Mouse (Mus musculus) right cerebral cortex, adult 2 months (tissue): ENCODE results near the gene Plscr1.

Source experiments
- DNase-seq, 2 experiments: peaks; one replicate each; pipeline ENCODE4 v3.0.0; 2021 to 2022; ENCODE audit warnings: low spot score in 2 of 2

Plscr1 gene

DNA sequence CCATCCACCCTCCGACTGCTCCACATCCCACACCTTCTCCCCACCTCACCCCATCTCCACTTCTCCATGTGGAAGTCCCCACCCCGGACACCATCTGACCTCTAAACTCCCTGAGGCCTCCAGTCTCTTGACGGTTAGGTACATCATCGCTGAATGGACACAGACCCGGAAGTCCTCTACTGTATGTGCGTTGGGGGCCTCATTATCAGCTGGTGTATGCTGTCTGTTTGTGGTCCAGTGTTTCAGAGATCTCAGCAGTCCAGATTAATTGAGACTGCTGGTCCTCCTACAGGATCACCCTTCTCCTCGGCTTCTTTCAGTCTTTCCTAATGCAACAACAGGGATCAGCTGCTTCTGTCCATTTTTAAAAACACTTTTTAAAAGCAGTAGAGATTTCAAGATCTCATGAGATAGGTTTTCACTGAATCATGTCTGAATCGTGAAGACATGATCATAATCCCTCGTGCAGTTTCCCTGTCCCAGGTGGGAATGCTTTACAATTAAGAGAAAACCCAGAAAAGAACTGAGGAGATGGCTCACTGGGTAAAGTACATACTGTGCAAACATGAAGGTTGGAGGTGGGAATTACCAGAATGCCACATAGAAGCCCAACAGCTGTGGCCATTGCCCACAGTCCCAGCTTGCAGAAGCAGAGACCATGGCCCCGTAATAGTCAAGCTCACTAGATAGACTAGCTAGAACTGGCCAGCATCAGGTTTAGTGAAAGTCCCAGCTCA is 4.2 kb downstream of the Plscr1 start:
- DNase-seq = no peak

DNA sequence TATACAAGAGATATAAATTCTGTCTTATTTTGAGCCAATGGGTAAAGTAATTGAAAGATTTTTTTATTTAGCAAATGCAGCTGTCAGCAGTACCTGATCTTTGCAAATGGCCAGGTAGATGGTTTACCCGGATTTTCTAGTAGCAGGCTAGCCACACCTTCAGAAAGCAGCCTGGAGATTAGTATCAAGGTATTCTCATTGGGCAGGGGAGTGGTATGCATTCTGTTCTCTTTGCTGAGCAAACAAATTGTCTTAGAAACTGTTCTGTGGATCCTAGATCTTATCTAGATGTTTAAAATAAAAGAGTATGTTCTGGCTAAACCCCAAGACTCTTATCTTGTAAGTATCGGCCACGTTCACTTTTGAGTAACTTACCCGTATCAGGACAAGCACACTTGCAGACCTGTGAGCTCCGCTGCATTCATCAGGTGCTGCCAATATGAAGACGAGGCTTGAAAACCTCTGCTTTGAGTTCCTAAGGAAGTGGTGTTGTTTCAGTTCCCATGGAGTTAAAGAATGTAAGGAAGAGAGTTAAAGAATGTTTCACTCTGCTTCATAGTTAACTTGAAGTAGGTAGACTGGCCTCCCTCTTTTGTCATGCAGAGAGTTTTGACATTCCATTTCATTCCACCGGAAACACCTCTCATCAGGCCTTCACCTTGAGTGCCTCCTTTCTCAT is 11.1 kb downstream of the Plscr1 start:
- DNase-seq = no peak

DNA sequence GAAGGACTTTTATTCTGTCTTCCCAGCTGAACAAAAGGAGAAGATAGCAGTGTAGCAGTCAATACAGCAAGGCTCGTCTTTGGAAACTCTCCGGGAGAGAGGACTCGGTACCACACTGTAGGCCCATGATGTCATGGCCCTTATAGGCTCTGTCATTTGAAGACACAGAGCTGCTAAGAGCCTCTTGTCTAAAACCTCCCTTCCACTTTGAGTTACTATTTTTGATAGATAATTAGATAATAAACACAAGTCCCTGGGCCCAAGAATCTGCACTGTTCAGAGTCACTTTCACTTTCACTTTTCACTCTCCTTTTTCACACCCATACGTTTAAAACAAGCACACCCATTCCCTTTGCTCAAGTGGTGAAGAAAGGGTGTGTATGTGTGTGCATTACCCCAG is 16.2 kb downstream of the Plscr1 start:
- DNase-seq = no peak

DNA sequence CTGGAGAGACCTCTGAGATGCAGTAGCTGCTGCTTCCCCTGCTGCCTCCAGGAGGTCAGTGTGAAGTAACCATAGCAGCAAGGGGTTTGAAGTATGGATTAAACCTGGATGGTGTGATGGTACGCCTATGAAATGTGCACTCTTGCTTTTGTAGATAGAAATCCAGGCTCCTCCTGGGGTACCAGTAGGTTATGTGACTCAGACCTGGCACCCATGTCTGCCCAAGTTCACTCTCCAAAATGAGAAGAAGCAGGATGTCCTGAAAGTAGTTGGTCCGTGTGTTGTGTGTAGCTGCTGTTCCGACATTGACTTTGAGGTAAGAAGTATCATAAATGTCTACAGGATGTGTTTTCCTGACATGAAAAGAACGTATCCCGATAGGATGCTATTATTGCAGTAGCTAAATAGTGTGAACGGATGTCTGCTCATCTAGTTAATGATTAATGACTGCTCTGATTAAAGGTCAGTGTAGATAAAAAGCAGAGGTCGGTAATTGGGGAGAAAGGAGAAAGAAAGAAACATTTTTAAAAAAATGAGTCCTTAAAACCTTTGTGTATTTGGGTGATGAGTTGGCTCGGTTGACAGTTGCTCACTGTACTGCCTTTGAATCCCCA is 17.1 kb downstream of the Plscr1 start:
- DNase-seq = no peak

DNA sequence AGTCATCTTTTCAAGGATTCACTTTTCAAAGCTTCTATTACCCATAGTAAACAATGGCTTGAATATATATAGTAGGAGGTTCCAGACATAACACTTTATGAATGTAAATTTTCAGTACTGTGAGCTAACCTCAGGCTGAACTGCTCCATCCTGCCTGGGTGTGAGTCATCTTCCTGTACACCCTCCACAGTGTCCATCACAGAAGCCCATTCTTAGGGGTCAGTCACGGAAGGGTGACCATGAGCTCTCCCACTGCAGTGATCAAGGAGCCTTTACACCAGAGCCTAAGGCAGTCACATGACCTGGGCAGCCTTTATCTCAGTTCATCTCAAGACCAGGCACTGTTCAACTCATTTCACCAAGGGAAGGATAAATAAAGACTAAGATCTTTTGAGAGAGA is 18.2 kb downstream of the Plscr1 start:
- DNase-seq = no peak

DNA sequence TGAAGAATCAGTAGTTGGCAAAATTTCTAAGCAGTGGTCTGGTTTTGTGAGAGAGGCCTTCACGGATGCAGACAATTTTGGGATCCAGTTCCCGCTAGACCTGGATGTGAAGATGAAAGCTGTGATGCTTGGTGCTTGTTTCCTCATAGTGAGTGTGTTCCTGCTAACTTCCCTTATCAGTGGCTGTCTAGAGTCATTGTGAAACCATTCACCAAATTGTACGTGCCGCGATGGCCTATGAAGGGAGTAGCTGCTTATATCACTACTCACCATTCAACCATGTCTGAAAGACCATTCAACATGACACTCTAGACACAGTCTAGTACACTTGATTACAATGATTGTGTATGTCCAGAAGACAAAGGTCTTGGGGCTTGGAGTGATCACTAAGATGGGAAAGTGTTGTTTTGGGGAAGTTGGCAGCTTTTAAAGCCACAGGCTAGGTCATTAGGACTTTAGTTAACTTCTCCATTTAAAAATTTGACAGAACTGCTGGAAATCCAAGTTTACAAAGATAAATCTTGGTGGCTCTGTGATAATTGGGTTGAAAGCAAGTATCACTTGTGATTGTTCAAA is 20.4 kb downstream of the Plscr1 start:
- DNase-seq = no peak

DNA sequence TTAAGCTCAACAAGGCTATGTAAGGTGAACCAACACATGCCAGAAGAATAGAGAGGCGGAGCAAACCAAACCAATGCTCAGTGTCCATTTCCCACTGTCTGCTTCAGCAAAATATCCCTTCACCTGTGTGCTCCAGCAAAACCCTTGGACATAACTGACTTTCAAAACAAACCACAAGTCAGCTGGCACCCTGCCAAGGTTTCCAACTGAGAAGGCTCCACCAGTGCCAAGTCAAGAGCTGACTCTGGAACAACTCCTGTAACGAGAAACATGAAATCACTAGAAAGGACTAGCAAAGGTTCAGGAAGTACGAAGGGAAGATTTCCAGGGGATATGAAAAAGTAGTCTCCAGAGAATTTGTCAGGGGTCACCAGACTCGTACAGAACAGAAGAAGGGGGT is 21.4 kb downstream of the Plscr1 start:
- peak in 1 of 2 experiments; percentile 10 for DNase-seq

DNA sequence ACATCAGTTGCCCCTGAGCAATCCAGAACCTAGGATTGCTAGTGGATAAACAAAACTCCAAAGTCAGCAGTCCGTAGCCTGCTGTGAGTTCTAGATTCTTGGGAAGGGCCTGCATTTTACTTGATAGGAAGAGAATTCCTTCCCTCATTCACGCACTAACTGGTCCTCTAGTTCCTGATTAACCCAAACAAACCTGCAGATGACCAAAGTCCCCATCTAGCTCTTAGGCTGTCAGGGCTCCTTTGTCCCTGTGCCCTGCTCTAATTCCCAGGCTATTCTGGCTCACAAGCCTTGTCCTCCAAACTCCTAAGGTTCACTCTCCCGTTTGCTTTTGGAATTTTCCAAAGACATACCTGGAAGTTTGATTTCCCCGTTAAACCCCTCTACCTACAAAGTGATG is 23.1 kb downstream of the Plscr1 start:
- DNase-seq = no peak

DNA sequence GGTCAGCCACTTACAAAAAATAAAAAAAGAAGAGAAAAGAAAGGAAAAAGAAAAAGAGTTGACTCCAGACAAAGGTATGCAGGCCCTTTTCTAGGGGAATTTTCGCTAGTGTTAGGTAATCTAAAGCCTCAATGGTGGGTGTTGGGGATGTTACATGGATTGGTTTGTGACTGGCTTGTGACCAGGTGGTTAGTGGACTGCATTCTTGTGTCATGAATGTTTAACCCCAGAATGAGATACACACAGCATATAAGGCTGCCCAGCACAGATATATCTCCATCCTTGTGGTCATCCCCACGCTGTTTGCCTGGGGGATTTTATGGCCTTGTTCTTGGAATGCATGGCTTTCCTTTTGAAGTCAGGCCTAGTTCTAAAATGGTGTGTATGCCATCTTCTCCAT is 23.7 kb downstream of the Plscr1 start:
- DNase-seq = no peak

DNA sequence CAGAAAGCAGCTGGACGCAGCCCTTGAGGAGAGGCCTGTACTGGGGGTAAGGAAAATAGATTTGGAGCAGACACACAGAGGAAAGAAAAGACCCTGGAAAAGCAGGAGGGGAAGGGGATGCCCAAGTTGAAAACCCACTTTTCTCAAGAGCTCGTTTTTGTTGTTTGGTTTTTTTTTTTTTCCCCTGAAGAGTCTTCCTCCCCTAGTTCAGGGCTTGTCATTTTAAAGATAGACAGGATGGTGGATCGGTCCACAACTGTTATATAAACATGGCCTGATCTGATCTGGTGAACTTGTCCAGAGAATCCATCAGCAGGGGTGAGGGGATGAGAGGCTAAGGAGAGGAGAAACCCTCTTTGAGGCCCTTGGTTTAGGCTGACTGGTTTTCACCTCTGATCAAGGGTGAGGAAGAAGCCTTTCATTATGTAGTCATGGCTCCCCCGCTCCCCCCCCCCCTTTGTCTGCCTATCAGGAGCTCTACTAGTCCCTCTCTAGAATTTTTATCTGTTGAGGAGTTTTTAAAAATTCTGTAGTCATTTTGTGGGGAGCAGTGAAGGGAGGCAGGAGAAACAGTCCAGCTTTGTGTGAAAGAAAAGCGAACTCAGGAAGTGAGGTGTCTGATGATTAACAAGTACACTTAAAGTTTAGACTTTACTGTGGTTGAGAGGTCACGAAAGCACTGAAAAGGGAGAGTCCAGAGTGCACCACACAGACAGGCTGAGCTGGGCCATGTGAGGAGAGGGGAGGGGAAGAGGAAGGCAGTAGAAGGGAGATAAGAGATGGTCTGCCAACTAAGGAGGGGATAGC is 24.6 kb downstream of the Plscr1 start:
- no peak for DNase-seq

DNA sequence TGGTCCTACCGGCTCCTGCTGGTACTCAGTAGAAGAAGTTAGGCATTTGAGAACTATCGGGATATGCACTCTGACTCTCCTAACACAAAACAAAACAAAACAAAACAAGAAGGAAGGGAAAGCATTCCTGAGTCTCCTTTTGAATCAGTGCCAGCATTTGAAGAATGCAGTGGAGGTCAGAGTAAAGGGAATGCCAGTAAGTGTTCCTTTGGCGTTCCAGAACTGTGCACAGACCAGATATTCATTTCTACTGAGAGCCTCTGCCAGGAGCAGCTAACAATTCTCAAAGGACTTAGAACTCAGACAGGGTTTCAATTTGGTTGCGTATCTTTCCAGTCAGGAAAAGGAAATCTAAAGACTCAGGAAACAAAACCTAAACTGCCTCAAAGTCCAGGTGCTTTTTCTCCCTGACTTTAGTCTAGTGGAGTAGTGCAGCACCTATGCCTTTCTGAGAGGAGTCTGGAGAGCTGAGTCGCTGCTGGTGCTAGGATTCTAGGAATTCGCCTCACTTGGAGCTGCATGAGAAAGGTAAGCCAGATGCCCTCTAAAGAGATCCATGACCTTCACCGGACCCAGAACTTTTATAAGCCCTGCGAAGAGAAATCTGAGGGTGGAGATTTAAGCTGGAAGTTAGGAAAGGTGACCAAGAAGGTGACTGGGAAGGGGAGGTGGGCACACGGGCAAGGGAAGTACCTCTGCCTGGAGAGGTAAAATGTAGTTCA is 26.1 kb downstream of the Plscr1 start, which contains the start of gene Plscr2:
Gene Plscr2 (plus strand): TSS at position 117 of the 722 bp plus-strand sequence.
- no peak for DNase-seq

DNA sequence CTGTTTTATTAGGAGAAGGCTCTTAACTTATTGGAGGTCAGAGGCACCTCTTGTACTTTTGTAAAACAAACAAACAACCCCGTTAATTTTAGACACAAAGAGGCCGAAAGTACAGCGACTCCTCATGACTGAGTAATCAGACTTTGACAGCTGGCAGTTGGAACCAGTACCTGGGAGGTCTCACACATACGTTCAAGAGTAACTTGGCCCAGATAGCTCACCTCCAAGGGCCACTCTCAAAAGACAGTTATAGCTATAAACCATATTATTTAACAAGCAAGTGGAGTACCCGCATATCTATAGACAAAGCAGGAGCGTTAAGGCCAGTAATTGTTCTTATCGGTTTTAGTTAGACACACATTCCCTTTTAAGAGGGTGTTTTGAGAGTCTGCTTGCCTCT is 26.8 kb downstream of the Plscr1 start:
- DNase-seq = no peak

DNA sequence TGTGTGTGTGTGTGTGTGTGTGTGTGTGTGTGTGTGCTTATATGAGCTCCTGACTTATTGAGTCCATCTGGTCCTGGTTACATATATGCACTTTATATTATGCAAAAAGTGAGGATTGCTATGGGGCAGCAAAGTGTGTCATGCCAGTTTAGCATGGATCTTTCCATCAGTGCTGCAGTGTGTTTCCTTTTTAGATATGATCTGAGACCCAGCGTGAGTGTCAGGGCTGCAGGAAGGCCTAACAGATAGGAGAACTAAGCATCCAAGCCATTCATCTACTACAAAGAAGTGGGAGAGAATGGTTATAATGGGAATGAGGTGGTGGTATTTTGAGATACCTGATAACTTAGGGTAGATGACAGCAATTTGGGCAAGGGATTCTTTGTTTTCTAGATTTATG is 30.5 kb downstream of the Plscr1 start:
- DNase-seq = no peak

DNA sequence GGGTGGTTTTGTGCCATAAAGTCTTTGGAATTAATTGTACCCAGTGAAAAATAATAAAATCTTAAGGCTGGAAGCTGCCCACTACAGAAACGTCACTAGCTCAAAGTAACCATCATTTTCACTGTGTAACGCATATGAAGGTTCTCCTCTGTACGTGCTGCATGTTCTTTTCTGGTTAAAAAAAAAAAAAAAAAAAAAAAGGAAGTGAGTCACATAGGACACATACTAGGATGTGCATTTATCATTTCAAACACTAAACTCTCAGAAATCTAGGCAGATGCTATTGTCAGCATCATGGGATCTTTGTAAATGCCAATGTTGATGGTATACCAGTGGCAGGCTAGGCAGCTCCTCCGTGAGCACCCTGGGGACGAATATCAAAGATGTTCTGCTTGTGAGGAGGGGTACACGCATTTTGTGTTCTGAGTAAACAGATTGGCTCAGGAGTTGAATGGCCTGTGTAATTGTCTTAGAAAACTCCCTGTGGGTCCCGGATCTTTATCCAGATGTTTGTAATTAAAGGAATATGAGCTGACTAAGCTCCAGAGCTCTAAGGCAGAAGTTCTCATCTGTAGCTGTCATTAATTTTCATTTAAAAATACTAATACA is 33.1 kb downstream of the Plscr1 start:
- no peak for DNase-seq

DNA sequence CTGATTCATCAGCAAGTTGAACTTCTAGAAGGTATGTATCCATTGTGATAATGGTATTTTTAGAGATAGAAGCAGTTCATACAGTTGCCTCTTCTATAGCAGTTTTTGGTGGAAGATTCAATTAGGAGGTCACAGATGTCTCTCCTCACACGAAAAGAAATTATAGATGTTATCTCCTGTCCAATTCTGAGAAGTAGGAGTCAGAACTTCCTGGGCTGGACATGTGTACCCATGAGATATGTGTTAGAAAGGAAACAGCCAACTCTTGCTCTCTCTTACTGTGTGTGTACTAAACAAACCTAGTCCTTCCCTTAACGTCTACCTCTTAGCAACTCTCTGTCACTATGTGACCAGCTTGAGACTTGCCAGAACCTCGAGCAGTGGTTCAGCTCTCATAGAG is 40.1 kb downstream of the Plscr1 start:
- DNase-seq = no peak

DNA sequence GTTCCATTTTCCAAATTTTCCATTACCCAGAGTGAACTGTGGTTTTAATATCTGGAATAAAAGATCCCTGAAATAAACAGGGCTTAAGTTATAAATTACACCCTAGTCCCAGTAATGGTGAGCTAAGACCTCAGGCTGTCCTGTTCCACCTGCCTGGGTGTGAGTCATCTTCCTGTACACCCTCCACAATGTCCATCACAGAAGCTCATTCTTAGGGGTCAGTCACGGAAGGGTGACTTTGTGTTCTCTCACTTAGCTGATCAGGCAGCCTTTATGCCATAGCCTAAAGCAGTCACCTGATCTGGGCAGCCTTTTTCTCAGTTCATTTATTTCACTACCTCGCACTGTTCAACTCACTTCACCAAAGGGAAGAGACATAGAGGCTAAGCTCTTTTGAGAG is 42.6 kb downstream of the Plscr1 start:
- DNase-seq = no peak

DNA sequence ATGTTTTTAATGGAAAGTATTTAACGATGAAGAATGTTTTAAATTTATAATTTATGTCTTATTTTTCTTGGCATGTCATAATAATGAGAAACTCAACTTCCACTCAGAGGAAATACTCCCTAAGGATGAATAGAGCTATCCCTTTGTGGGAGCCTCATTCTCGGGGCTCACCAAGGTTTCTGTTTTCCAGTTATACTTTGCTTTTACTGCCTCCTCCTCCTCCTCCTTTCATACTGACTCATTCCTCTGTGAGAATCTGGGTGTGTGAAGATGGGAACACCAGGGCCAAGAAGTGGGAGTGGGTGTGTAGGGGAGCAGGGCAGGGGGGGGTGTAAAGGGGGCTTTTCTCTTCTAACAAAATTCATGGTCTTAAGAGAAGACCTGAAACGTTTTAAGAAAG is 43.4 kb downstream of the Plscr1 start:
- no peak for DNase-seq

DNA sequence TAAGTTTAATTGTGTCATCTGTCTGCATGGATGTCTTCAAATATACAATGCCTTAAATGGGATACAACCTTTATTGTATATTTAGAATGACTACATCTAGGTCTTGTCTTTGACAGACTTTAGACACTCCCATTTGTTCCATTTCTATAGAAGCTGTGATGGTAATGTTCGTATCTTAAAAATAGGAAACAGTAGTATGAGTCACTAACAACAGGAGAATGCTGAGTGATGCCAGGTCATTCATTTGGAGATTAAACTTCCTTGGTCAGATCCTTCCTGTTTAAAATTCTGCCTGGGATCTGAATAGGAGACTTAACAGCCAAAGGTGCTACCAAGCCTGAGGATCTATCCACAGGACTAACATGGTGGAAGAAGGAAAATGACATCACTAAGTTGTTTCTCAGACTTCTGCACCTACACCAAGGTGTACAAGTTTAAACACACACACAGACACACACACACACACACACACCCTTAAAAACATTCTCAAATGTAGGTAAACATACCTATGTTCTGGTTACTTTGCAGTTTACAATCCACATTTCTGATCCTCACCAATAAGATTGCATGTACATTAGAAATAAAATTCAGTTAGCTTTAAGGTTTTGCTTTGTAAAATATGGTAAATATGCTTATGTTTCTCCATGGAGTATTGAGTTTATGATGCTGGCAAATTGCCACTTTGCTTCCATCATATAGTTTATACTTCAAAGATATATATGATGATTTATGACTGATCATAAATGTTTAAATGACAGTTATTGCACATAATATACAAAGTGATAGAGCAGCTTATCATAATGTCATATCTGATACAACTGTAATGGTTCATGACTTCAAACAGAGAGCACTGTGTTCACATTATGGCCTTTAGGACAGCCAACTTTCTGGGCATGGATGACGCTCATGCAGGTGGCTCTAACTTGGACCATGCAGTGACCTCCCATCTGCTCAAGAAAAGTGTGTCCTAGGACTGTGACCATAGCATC is 44.3 kb downstream of the Plscr1 start:
- no peak for DNase-seq

DNA sequence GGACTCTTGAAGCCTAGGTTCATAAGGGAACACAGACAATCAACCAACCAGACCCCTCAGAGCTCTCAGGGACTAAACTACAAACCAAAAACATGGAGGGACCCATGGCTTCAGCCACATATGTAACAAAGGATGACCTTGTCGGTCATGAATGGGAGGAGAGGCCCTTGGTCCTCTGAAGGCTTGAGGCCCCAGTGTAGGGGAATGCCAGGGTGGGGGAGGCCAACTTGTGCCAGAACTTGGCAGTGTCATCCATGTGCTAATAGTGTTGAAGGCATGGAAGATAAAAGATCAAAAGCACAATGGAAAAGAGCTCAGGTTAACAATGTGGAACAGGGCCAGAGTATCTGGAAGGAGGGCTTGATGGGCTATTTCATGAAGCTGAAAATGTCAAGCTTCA is 48.7 kb downstream of the Plscr1 start:
- no peak for DNase-seq

DNA sequence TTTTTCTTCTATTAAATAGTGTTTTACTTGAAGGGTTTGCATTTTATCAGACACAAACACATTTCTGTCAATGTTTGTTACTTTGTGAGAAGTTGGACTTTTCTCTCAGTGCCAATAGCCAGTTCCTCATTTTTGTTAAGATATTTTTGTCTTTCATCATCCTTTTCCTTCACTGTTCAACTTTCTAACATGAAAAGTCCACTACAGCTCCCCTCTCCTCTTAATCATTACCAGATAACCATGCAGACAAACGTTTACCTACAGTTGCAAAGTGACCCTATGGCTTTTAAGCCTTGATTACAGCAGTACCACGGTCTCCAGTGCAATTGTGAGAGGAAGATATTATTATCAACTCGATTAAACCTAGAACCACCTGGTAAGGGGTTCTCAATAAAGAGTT is 51.7 kb downstream of the Plscr1 start:
- no peak for DNase-seq
